Mouse (Mus musculus): ENCODE results near the gene Scp2. TPM values are rescaled to one million over a fixed set of nuclear protein-coding genes. Genes with fewer than 3 reads are reported as not detected.

The Scp2 gene
- polyA plus RNA-seq, 1 experiment from 2014 or later = 189 TPM

DNA sequence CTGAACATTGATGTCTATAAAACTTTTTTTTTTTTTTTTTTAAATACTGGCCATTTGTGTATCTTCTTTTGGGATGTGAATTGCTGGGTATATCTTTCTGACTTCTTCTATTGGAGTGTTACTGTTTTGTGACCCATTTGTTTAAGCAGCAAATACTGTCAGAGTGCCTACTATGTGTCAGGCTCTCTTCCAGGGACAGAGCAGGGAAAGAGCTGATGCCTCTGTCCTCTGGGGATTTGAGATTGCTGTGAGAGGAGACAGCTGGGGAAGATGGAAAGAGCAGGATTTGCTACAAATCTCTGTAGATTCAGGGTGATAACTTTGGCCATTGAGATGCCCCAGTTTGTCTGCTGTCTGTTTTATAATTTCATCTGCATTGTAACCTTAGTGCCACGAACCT lies 145.4 kb downstream of the Scp2 start:
- 86% methylated on average over 1 of the region's 1 CpGs for WGBS
- ATAC-seq (replicated peaks) = no peak
- H3K27ac ChIP-seq = no peak overlapping the region

DNA sequence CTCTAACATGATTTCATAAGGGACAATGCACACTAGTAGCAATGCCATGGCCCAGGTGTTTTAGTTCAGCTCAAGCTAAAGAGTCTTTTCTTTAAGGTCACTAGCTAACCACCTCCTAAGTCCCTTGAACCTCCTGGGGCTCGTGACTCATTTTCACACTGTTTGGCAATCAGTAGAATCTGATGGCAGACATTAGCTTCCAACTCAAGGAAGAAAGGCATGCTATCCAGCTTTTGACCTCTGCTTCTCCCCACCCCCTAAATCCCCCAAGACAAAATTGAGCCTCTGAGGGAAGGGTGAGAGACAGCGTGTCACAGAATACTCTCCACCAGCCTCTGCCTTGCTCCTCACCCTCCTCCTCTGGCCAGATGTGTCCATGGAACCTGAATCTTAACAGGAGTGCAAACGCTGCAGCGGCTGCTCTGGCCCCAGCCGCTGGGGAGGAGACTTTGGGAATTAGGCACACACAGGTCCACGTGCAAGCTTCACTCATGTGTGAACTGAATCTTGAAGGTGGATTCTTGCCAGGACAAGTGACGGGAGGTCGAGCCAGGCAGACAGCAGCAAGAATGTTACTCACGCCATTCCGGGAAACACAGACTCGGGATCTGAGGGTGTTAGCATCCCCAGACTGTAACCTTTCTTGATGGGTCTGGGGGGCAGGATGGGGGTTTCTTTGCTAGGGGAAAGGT lies 146.0 kb downstream of the Scp2 start:
- Histone ChIP-seq H3K4me2 (no peak overlapping the region), H3K4me1 (no peaks in the 10 kb centered on the region), H3K27ac (no peak overlapping the region), H3K36me3 (replicated peaks) (no peaks in the 10 kb centered on the region), H3K4me3 (no peak overlapping the region), H3K9me3 (no peaks in the 10 kb centered on the region), H3K27me3 (replicated peaks) (no peaks in the 10 kb centered on the region), H3K9ac (no peak overlapping the region)
- no peak for ATAC-seq (replicated peaks)
- 36% methylated on average over 11 of the region's 11 CpGs for WGBS

More for the DNA sequence above, 145.4 kb downstream of the Scp2 start:
- no peak overlapping the region for H3K4me2 ChIP-seq
- no peaks in the 10 kb centered on the region for H3K9me3 ChIP-seq
- H3K4me1 ChIP-seq = no peaks in the 10 kb centered on the region
- no peaks in the 10 kb centered on the region for H3K36me3 ChIP-seq (replicated peaks)
- no peak overlapping the region for H3K4me3 ChIP-seq
- H3K27me3 ChIP-seq (replicated peaks) = no peaks in the 10 kb centered on the region
- no peak overlapping the region for H3K9ac ChIP-seq

DNA sequence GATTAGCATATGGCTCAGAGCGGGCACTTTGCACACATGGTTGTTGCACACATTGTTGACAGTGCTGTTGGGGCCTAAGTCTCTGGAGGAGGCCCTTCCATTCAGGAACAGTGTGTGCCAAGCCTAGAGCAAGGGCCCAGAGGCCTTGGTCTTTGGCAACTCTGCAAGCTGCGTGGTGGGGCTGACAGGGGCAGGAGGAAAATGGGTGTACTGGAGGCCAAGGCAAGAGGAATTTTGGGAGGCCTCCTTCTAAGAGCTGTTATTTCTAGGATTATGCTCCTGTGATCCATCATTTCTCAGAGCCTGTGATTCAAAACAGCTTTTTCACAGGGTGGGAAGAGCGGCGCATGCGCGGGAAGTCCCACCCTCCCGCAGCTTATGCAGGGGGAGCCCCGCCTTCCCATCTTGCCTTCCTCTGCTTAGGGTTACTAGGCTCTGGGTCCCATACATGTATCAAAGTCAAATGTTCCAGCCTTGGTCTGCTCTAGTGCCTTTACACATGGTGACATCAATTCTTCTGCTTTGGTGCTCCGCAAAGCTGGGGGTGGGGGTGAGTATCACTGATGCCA lies 148.3 kb downstream of the Scp2 start:
- WGBS = 92% methylated on average over 9 of the region's 9 CpGs
- Histone ChIP-seq H3K9me3 (no peaks in the 10 kb centered on the region), H3K27ac (no peak overlapping the region), H3K36me3 (replicated peaks) (no peaks in the 10 kb centered on the region), H3K9ac (no peak overlapping the region), H3K27me3 (replicated peaks) (no peaks in the 10 kb centered on the region), H3K4me2 (no peak overlapping the region), H3K4me1 (0 out of 2 replicates have a peak, but pooled peaks cover 7% of the 10 kb centered on the region), H3K4me3 (no peak overlapping the region)
- ATAC-seq (replicated peaks) = no peak

DNA sequence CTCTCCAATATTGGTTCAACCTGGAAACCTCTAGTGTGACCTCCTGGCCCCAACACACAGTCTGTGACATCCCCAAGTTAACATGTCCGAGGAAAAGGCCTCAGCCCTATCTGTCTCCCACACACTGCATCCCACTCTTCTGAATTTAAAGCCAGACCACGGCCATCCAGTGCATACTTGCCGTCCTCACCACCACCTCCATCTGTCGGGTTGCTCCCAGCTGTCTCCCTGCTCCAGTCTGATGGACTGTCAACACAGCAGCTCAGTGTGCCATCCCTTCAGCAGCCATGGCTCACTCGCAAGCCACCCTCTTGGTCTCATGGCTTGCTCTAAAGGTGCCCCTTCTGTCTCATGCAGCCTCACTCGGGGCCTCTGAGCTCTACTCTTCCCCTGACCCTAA lies 149.1 kb downstream of the Scp2 start:
- Histone ChIP-seq H3K27ac (no peak overlapping the region), H3K27me3 (replicated peaks) (no peaks in the 10 kb centered on the region), H3K4me3 (no peak overlapping the region), H3K9me3 (no peaks in the 10 kb centered on the region), H3K4me2 (no peak overlapping the region), H3K4me1 (0 out of 2 replicates have a peak, but pooled peaks cover 8% of the 10 kb centered on the region), H3K9ac (no peak overlapping the region), H3K36me3 (replicated peaks) (no peaks in the 10 kb centered on the region)
- WGBS = 85% methylated on average over 6 of the region's 6 CpGs
- ATAC-seq (replicated peaks) = no peak

DNA sequence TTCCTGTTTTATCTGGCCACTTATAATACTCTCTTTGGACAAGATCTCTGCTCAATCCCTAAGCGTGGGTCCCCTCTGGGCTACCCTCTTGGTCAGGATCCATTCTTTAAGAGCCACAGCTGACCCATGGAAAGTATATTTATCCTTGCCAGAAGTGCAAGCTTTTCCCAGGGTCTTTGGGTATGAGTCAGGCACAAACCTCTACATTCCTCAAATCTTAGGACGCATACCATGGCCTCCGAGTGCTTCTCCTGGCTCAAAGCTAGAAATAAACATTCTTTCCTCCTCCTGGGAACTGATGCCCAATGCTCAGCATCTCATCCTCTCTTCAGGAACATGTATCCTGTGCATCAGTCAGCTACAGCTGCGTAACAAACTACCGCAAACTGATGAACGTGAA lies 149.8 kb downstream of the Scp2 start:
- Histone ChIP-seq H3K36me3 (replicated peaks) (no peaks in the 10 kb centered on the region), H3K9ac (no peak overlapping the region), H3K27ac (no peak overlapping the region), H3K4me3 (no peak overlapping the region), H3K9me3 (no peaks in the 10 kb centered on the region), H3K4me2 (no peak overlapping the region), H3K4me1 (0 out of 2 replicates have a peak, but pooled peaks cover 8% of the 10 kb centered on the region), H3K27me3 (replicated peaks) (no peaks in the 10 kb centered on the region)
- 95% methylated on average over 6 of the region's 6 CpGs for WGBS
- ATAC-seq (replicated peaks) = no peak

Small RNA genes lying within 50 kb of the gene (microRNA-seq; reads per million reads assigned to microRNA genes)
- gene Mir6397 = not detected

Other genes starting within 250 kb of the Scp2 start
- 13.9 and 17.0 TPM in 2 replicates for gene Cpt2, start 221.4 kb downstream of the Scp2 start, polyA plus RNA-seq (2015; fragmentation: Nextera tagmentation; extraction: Ambion mirVana)
- 0.09 TPM in 1 of 2 replicates, not detected in the other for gene Slc1a7, start 176.7 kb downstream of the Scp2 start, polyA plus RNA-seq (2015; fragmentation: Nextera tagmentation; extraction: Ambion mirVana)
- 0.23 and 0.42 TPM in 2 replicates for gene Podn, start 48.6 kb downstream of the Scp2 start, polyA plus RNA-seq (2015; fragmentation: Nextera tagmentation; extraction: Ambion mirVana)
- 7.2 and 9.6 TPM in 2 replicates for gene Echdc2, start 20.4 kb upstream of the Scp2 start, polyA plus RNA-seq (2015; fragmentation: Nextera tagmentation; extraction: Ambion mirVana)
- 0.09 TPM in 1 of 2 replicates, not detected in the other for gene Zyg11a, start 73.0 kb upstream of the Scp2 start, polyA plus RNA-seq (2015; fragmentation: Nextera tagmentation; extraction: Ambion mirVana)
- 33.9 and 37.3 TPM in 2 replicates for gene Zyg11b, start 156.1 kb upstream of the Scp2 start, polyA plus RNA-seq (2015; fragmentation: Nextera tagmentation; extraction: Ambion mirVana)
- 51.1 and 51.4 TPM in 2 replicates for gene Coa7, start 183.1 kb upstream of the Scp2 start, polyA plus RNA-seq (2015; fragmentation: Nextera tagmentation; extraction: Ambion mirVana)
- gene Shisal2a, start 238.4 kb upstream of the Scp2 start, polyA plus RNA-seq (2015; fragmentation: Nextera tagmentation; extraction: Ambion mirVana) = 6.4 TPM in 2 replicates

All from midbrain, embryonic 15.5 days (tissue).